22 mouse cellular contexts compared by ENCODE assay signal in genomic region chr3:153734741-153735140, GRCm38 (mm10). TPM values are rescaled to one million over a fixed set of nuclear protein-coding genes. Genes with fewer than 3 reads are reported as not detected.
DNase-seq lines count a peak whose midpoint lies in the region; ATAC-seq and TF ChIP-seq lines count a peak whose summit lies in the region.
"Had no signal": no experiment of that assay in that cellular context is flagged by ENCODE, and none has a peak within 500 bp of the region (broad histone marks: within the 10 kb centered on the region; RNA-seq: fewer than 3 reads in every experiment).

No protein-coding gene starts in this region.

- no peak overlapping the region for H3K9ac ChIP-seq in forebrain, embryonic 16.5 days (replicated peaks; ENCODE audit: low read depth, low read length)
- H3K9ac ChIP-seq in liver, embryonic 11.5 days (ENCODE audit: low read depth, low read length): no peak overlapping the region
- H3K9ac ChIP-seq in limb, embryonic 13.5 days: no peak overlapping the region
- H3K9ac ChIP-seq: midbrain, embryonic 12.5 days had no signal

- peaks cover 17% of the 10 kb centered on the region for H3K4me1 ChIP-seq in forebrain, embryonic 16.5 days (replicated peaks; ENCODE audit: control insufficient read depth, insufficient read depth, low read length)
- peaks cover 60% of the 10 kb centered on the region for H3K4me1 ChIP-seq in forebrain, embryonic 10.5 days
- H3K4me1 ChIP-seq in liver, embryonic 11.5 days (replicated peaks; ENCODE audit: control insufficient read depth, insufficient read depth, low read length): peaks cover 13% of the 10 kb centered on the region
- peaks cover 31% of the 10 kb centered on the region for H3K4me1 ChIP-seq in limb, embryonic 13.5 days

- H3K4me2 ChIP-seq in forebrain, embryonic 16.5 days (ENCODE audit: low read length): no peak overlapping the region
- H3K4me2 ChIP-seq in liver, embryonic 11.5 days: no peak overlapping the region
- H3K4me2 ChIP-seq in limb, embryonic 13.5 days (replicated peaks): peak overlapping the region; percentile 36
- H3K4me2 ChIP-seq: midbrain, embryonic 12.5 days had no signal

- H3K9me3 ChIP-seq in forebrain, embryonic 16.5 days (ENCODE audit: control insufficient read depth, low read length): no peaks in the 10 kb centered on the region
- no peaks in the 10 kb centered on the region for H3K9me3 ChIP-seq in forebrain, embryonic 10.5 days
- H3K9me3 ChIP-seq in liver, embryonic 11.5 days (ENCODE audit: control insufficient read depth, low read length): no peaks in the 10 kb centered on the region
- H3K9me3 ChIP-seq in limb, embryonic 13.5 days: no peaks in the 10 kb centered on the region
- H3K9me3 ChIP-seq: embryonic facial prominence, embryonic 10.5 days; midbrain, embryonic 12.5 days had no signal

- 37% methylated on average over 10 of the region's 10 CpGs for WGBS in forebrain, embryonic 16.5 days
- WGBS in forebrain, embryonic 10.5 days: 73% methylated on average over 10 of the region's 10 CpGs
- WGBS in liver, embryonic 11.5 days: 74% methylated on average over 10 of the region's 10 CpGs
- 21% methylated on average over 10 of the region's 10 CpGs for WGBS in limb, embryonic 13.5 days

- no peak overlapping the region for H3K27ac ChIP-seq in forebrain, embryonic 16.5 days (ENCODE audit: low read length)
- H3K27ac ChIP-seq in forebrain, embryonic 10.5 days: no peak overlapping the region
- H3K27ac ChIP-seq in liver, embryonic 11.5 days (ENCODE audit: low read depth, low read length): no peak overlapping the region
- H3K27ac ChIP-seq in limb, embryonic 13.5 days: no peak overlapping the region
- H3K27ac ChIP-seq: embryonic facial prominence, embryonic 10.5 days; midbrain, embryonic 12.5 days had no signal

- H3K4me3 ChIP-seq in forebrain, embryonic 16.5 days (replicated peaks; ENCODE audit: low read length): no peak overlapping the region
- H3K4me3 ChIP-seq in forebrain, embryonic 10.5 days: no peak overlapping the region
- no peak overlapping the region for H3K4me3 ChIP-seq in liver, embryonic 11.5 days (ENCODE audit: low read depth, low read length)
- no peak overlapping the region for H3K4me3 ChIP-seq in limb, embryonic 13.5 days
- H3K4me3 ChIP-seq: embryonic facial prominence, embryonic 10.5 days; midbrain, embryonic 12.5 days had no signal

- peak; percentile 47 for ATAC-seq in forebrain, embryonic 16.5 days
- ATAC-seq in liver, embryonic 11.5 days (replicated peaks; ENCODE audit: low FRiP score): no peak
- no peak for ATAC-seq in limb, embryonic 13.5 days (ENCODE audit: low FRiP score, low read depth)
- ATAC-seq: hindbrain, embryonic 16.5 days; intestine, embryonic 16.5 days had no signal

- no peaks in the 10 kb centered on the region for H3K36me3 ChIP-seq in forebrain, embryonic 16.5 days (ENCODE audit: control insufficient read depth, insufficient read depth)
- no peaks in the 10 kb centered on the region for H3K36me3 ChIP-seq in forebrain, embryonic 10.5 days (replicated peaks)
- no peaks in the 10 kb centered on the region for H3K36me3 ChIP-seq in liver, embryonic 11.5 days (ENCODE audit: control insufficient read depth, insufficient read depth, low read length)
- H3K36me3 ChIP-seq in limb, embryonic 13.5 days: no peaks in the 10 kb centered on the region
- H3K36me3 ChIP-seq: embryonic facial prominence, embryonic 10.5 days; midbrain, embryonic 12.5 days had no signal

- no peak for TF ChIP-seq CTCF in brain, embryonic 14.5 days (IDR thresholded peaks at IDR 0.05; ENCODE audit: borderline replicate concordance, extremely low read depth, insufficient read depth, insufficient read length)

- H3K27me3 ChIP-seq in forebrain, embryonic 16.5 days (replicated peaks; ENCODE audit: control insufficient read depth, insufficient read depth, low read length): no peaks in the 10 kb centered on the region
- H3K27me3 ChIP-seq in forebrain, embryonic 10.5 days (ENCODE audit: poor library complexity, severe bottlenecking): peaks cover 21% of the 10 kb centered on the region
- no peaks in the 10 kb centered on the region for H3K27me3 ChIP-seq in liver, embryonic 11.5 days (replicated peaks; ENCODE audit: control insufficient read depth, insufficient read depth, low read length)
- 0 out of 2 replicates have a peak, but pooled peaks cover 4% of the 10 kb centered on the region for H3K27me3 ChIP-seq in limb, embryonic 13.5 days
- H3K27me3 ChIP-seq: midbrain, embryonic 12.5 days had no signal

- TF ChIP-seq POLR2A in brain, embryonic 14.5 days (IDR thresholded peaks at IDR 0.05; ENCODE audit: borderline replicate concordance, extremely low read depth, insufficient read depth, insufficient read length, poor library complexity, severe bottlenecking): no peak

- DNase-seq in forebrain, embryonic 10.5 days (ENCODE audit: extremely low spot score, low spot score): no peak
- peak; percentile 43 for DNase-seq in liver
- no peak for DNase-seq in liver, embryonic 11.5 days (ENCODE audit: low spot score)
- DNase-seq in brain, embryonic 14.5 days (ENCODE audit: low read depth): peak; percentile 63
- DNase-seq in spleen, postnatal 14 days (ENCODE audit: low spot score in 2 of 2): no peak
- no peak for DNase-seq in frontal cortex, adult 2 months (ENCODE audit: extremely low spot score in 1 of 2, low spot score in 1 of 2)
- DNase-seq: adrenal gland, postnatal 25 days; cerebellum, adult 9-10 months; gastrocnemius, postnatal 36 days; kidney, adult 9 months; kidney, postnatal 25 days; layer of hippocampus, postnatal 36 days; lung, adult 18-20 months; lung, postnatal 10 days; thymus, adult 18-20 months; thymus, postnatal 4 days had no signal

RNA-seq across cellular contexts. Expression of gene St6galnac3, which starts 9.8 kb away (rescaled TPM):
- 23.5 and 23.7 TPM in 2 replicates for polyA plus RNA-seq in forebrain, embryonic 16.5 days (2015; fragmentation: Nextera tagmentation; extraction: Ambion mirVana)
- polyA plus RNA-seq in forebrain, embryonic 10.5 days (2016; fragmentation: Nextera tagmentation; extraction: Ambion mirVana): 40.0 and 40.5 TPM in 2 replicates
- polyA plus RNA-seq in liver, embryonic 11.5 days (2014; fragmentation: Nextera tagmentation; extraction: Ambion mirVana): 21.8 and 27.2 TPM in 2 replicates
- polyA plus RNA-seq in brain, embryonic 14.5 days (2012; rRNA removed): 9.5 and 15.6 TPM in 2 replicates
- polyA plus RNA-seq in limb, embryonic 13.5 days (2015; fragmentation: Nextera tagmentation; extraction: Ambion mirVana): 53.7 and 54.6 TPM in 2 replicates
- 13.5 and 14.5 TPM in 2 replicates for polyA plus RNA-seq in frontal cortex, adult 2 months (2012; rRNA removed)

Comparison
In these comparisons a context has a peak if more than half of its experiments do, and no peak if none do; other contexts are left out.
1. DNase-seq: peak in liver (single experiment) and brain, embryonic 14.5 days (single experiment); none in forebrain, embryonic 10.5 days (single experiment), liver, embryonic 11.5 days (single experiment), spleen, postnatal 14 days (0 of 2) and frontal cortex, adult 2 months (0 of 2).